Mouse (Mus musculus) embryonic fibroblast, embryonic 13.5 days (primary cell): ENCODE data around the gene 1810046K07Rik.

ENCODE experiments used
- CTCF ChIP-seq: IDR thresholded peaks from 2 replicates; pipeline ENCODE4 v1.5.1; 2011; ENCODE audit warnings: mild to moderate bottlenecking, control low read depth, low read length, moderate library complexity, borderline replicate concordance; ENCODE audit not compliant: insufficient read depth
- POLR2A ChIP-seq: IDR thresholded peaks from 2 replicates; pipeline ENCODE4 v1.6.1; 2011; ENCODE audit warnings: low read depth, mild to moderate bottlenecking, control low read depth, low read length, moderate library complexity

DNA sequence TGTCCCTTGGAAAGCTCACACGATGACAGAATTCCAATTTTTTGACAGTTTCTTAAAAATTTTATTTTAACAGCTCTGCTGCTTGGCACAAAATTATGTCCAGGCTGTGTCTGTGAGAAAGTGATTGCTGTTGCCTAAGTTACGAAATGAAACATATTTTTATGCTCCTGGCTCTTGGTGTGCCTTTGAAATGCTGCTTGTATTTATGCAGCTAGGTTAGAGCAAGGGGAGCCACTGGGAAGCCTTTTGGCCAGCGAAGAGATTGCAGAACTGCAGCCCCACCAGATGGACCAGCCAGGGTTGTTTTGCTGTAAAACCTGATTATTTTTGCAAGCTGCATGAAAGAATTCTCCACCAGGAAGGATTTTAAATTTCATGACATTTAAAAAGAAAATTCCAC, 23.6 kb downstream of the 1810046K07Rik start:
- TF ChIP-seq CTCF = no peak
- TF ChIP-seq POLR2A = no peak
